Mouse (Mus musculus): ENCODE results near the gene Gm21985.
"Not testable (repeated sequence)": the region's sequence is repeated elsewhere in the genome, so short reads cannot be mapped to it uniquely, and the experiment has no call there.

Gm21985 gene

GRCm38 (mm10) chr2:112265448-112266241 lies 469 bp upstream of the Gm21985 start, which contains the start of gene Slc12a6:
Slc12a6 (plus strand) TSS chr2:112265825.
- DNase-seq (ENCODE audit: low spot score in 2 of 2): peak; percentile 91 to 94

- DNase-seq (ENCODE audit: low spot score in 2 of 2): no peak
These were observed 666 bp downstream of the Gm21985 start for GRCm38 (mm10) chr2:112266780-112267179.

GRCm38 (mm10) chr2:112267547-112268269 lies 1.6 kb downstream of the Gm21985 start:
- DNase-seq (ENCODE audit: low spot score in 2 of 2): no peak

GRCm38 (mm10) chr2:112270011-112270410 lies 3.9 kb downstream of the Gm21985 start:
- no peak for DNase-seq (ENCODE audit: low spot score in 2 of 2)

GRCm38 (mm10) chr2:112272909-112273308 lies 6.8 kb downstream of the Gm21985 start:
- no peak for DNase-seq (ENCODE audit: low spot score in 2 of 2)

GRCm38 (mm10) chr2:112273474-112273873 lies 7.4 kb downstream of the Gm21985 start:
- DNase-seq (ENCODE audit: low spot score in 2 of 2): no peak

GRCm38 (mm10) chr2:112276870-112277269 lies 10.8 kb downstream of the Gm21985 start:
- no peak for DNase-seq (ENCODE audit: low spot score in 2 of 2)

GRCm38 (mm10) chr2:112282846-112283245 lies 16.7 kb downstream of the Gm21985 start:
- DNase-seq (ENCODE audit: low spot score in 2 of 2): no peak

GRCm38 (mm10) chr2:112284363-112285030 lies 18.4 kb downstream of the Gm21985 start:
- DNase-seq (ENCODE audit: low spot score in 2 of 2): no peak

GRCm38 (mm10) chr2:112285031-112285390 lies 18.9 kb downstream of the Gm21985 start:
- no peak for DNase-seq (ENCODE audit: low spot score in 2 of 2)

- DNase-seq (ENCODE audit: low spot score in 2 of 2): not testable (repeated sequence)
These were observed 19.9 kb downstream of the Gm21985 start for GRCm38 (mm10) chr2:112286062-112286461.

GRCm38 (mm10) chr2:112287059-112287458 lies 20.9 kb downstream of the Gm21985 start:
- no peak for DNase-seq (ENCODE audit: low spot score in 2 of 2)

- DNase-seq (ENCODE audit: low spot score in 2 of 2): no peak
These were observed 23.4 kb downstream of the Gm21985 start for GRCm38 (mm10) chr2:112289507-112289906.

- DNase-seq (ENCODE audit: low spot score in 2 of 2): no peak
These were observed 26.7 kb downstream of the Gm21985 start for GRCm38 (mm10) chr2:112292823-112293222.

- no peak for DNase-seq (ENCODE audit: low spot score in 2 of 2)
These were observed 30.1 kb downstream of the Gm21985 start for GRCm38 (mm10) chr2:112296211-112296610.

GRCm38 (mm10) chr2:112298221-112298620 lies 32.1 kb downstream of the Gm21985 start:
- DNase-seq (ENCODE audit: low spot score in 2 of 2): no peak

- no peak for DNase-seq (ENCODE audit: low spot score in 2 of 2)
These were observed 42.6 kb downstream of the Gm21985 start for GRCm38 (mm10) chr2:112308671-112309070.

GRCm38 (mm10) chr2:112309161-112309600 lies 43.1 kb downstream of the Gm21985 start:
- peak in 1 of 2 experiments; percentile 4 for DNase-seq (ENCODE audit: low spot score in 2 of 2)

- DNase-seq (ENCODE audit: low spot score in 2 of 2): no peak
These were observed 49.5 kb downstream of the Gm21985 start for GRCm38 (mm10) chr2:112315638-112316037.

GRCm38 (mm10) chr2:112318227-112318626 lies 52.1 kb downstream of the Gm21985 start:
- DNase-seq (ENCODE audit: low spot score in 2 of 2): no peak

GRCm38 (mm10) chr2:112318905-112319304 lies 52.8 kb downstream of the Gm21985 start:
- DNase-seq (ENCODE audit: low spot score in 2 of 2): no peak

GRCm38 (mm10) chr2:112328069-112328777 lies 62.1 kb downstream of the Gm21985 start:
- DNase-seq (ENCODE audit: low spot score in 2 of 2): no peak
